Mouse (Mus musculus) layer of hippocampus, adult 11-12 months (tissue): ENCODE data around the gene Zfp541.
A peak's percentile ranks its signal among the peaks of the same experiment; 100 is the strongest.

Experiments
- DNase-seq: peaks from one replicate; pipeline ENCODE4 v3.0.0; 2022; ENCODE audit warnings: low spot score

The Zfp541 gene

GRCm38 (mm10) chr7:16128899-16129298, 67.3 kb downstream of the Zfp541 start:
- no peak for DNase-seq

- DNase-seq = peak; percentile 91
These were observed 67.8 kb downstream of the Zfp541 start, which contains the start of gene Slc8a2 for GRCm38 (mm10) chr7:16129421-16129845. TSS of gene Slc8a2 (plus strand) at chr7:16129826.

- peak; percentile 54 for DNase-seq
These were observed 68.5 kb downstream of the Zfp541 start for GRCm38 (mm10) chr7:16129846-16130691.

- no peak for DNase-seq
These were observed 69.5 kb downstream of the Zfp541 start for GRCm38 (mm10) chr7:16130956-16131634.

- DNase-seq = no peak
These were observed 70.6 kb downstream of the Zfp541 start for GRCm38 (mm10) chr7:16132161-16132581.

- no peak for DNase-seq
These were observed 71.3 kb downstream of the Zfp541 start for GRCm38 (mm10) chr7:16132926-16133325.

- no peak for DNase-seq
These were observed 72.1 kb downstream of the Zfp541 start for GRCm38 (mm10) chr7:16133691-16134090.

- DNase-seq = no peak
These were observed 73.4 kb downstream of the Zfp541 start for GRCm38 (mm10) chr7:16134951-16135392.
